Mouse (Mus musculus) cortical plate, adult 2 months (tissue): ENCODE measurements around the gene Rad54l2.

Source experiments
- CTCF ChIP-seq: fragments of 200-500 bp; IDR thresholded peaks from 2 replicates; pipeline ENCODE4 v1.5.1; 2011; ENCODE audit warnings: mild to moderate bottlenecking, control low read depth, low read length; ENCODE audit not compliant: insufficient read depth; ENCODE audit errors: extremely low read depth
- POLR2A ChIP-seq: fragments of 200-500 bp; IDR thresholded peaks from 2 replicates; pipeline ENCODE4 v1.6.1; 2011; ENCODE audit warnings: mild to moderate bottlenecking, low read length, control low read depth; ENCODE audit not compliant: insufficient read depth; ENCODE audit errors: extremely low read depth

DNA sequence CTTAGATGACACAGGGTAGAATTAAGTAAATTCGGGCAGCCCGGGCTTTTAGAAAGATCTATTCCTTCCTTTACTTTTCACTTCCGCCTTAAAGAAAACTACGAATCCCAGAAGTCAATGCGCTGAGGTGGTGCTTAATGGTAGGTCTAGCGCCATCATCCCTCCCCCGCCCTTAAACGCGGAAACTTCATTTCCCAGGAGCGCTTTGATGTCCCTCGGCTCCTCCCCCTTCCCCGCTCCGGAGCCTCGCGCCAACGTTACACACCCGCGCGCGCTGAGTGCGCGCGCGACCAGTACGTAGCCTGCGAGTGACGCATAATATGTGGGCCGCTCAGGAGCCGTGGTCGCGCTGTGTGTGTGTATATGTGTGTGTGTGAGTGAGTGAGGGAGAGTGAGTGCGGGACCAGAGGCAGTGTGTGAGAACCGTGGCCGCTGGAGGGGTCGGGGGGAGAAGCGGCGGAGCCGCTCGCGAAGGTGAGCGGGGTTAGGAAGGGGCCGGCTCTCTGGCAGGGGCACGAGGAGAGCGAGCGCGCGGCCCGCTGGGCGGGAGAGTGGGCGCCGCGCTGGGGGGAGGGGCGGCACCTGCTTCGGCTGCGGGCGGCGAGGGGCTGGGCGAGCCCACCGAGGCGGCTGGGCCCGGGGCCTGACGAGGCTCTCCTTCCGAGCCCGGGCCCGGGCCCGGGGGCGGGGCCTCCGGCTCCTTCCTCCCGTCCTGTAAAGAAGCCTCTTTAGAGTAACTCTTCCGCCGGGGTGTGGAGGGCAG is 32.8 kb upstream of the Rad54l2 start, which contains the start of gene Dcaf1:
- TF ChIP-seq CTCF (no peak), POLR2A (peak; percentile 51; the same call in 1 of the 2 replicates)
